Mouse (Mus musculus) lung, embryonic 14.5 days (tissue): Measurements from ENCODE around the gene Spsb1. TPM values are rescaled to one million over a fixed set of nuclear protein-coding genes. Genes with fewer than 3 reads are reported as not detected.

Experiments used
- ATAC-seq: fragments of 200-750 bp; cut with Nextera tagmentation; 2 replicates; pipeline ENCODE4 v1.8.0; 2017; ENCODE audit warnings: mild to moderate bottlenecking, moderate TSS enrichment, moderate library complexity; ENCODE audit not compliant: insufficient read depth
- DNase-seq: peaks from one replicate; pipeline ENCODE4 v3.0.0-alpha.2; 2015
- H3K27ac ChIP-seq: fragments of 300-500 bp; sonication (generic); 2 replicates; pipeline ENCODE4 v1.5.1; 2014; ENCODE audit warnings: low read depth, mild to moderate bottlenecking, moderate library complexity
- H3K27me3 ChIP-seq: fragments of 300-500 bp; sonication (generic); 2 replicates; pipeline ENCODE4 v1.6.1; 2014; ENCODE audit warnings: low read length, control low read depth; ENCODE audit not compliant: insufficient read depth
- H3K36me3 ChIP-seq: fragments of 300-500 bp; sonication (generic); 2 replicates; pipeline ENCODE4 v1.6.1; 2014; ENCODE audit warnings: control low read depth; ENCODE audit not compliant: insufficient read depth
- H3K4me1 ChIP-seq: fragments of 300-500 bp; sonication (generic); 2 replicates; pipeline ENCODE4 v1.6.1; 2014; ENCODE audit warnings: antibody characterized with exemption, control low read depth; ENCODE audit not compliant: insufficient read depth
- H3K4me2 ChIP-seq: fragments of 300-500 bp; sonication (generic); 2 replicates; pipeline ENCODE4 v1.6.1; 2014; ENCODE audit warnings: mild to moderate bottlenecking
- H3K4me3 ChIP-seq: fragments of 300-500 bp; sonication (generic); 2 replicates; pipeline ENCODE4 v1.5.1; 2014; ENCODE audit warnings: low read depth, low read length
- H3K9ac ChIP-seq: fragments of 300-500 bp; sonication (generic); 2 replicates; pipeline ENCODE4 v1.6.1; 2014
- H3K9me3 ChIP-seq: fragments of 300-500 bp; sonication (generic); 2 replicates; pipeline ENCODE4 v1.6.1; 2016; ENCODE audit warnings: low read depth, low read length, control low read depth
- CTCF ChIP-seq: IDR thresholded peaks from 2 replicates; pipeline ENCODE4 v1.5.1; 2016; ENCODE audit warnings: antibody characterized with exemption, low read depth
- WGBS: fragments of 180-500 bp; shearing (Covaris S2); extraction: QIAGEN DNeasy Blood & Tissue Kit; methylation state at CpG from one replicate; pipeline ENCODE4 v1.1.7; 2014; 5-methylcytosine and 5-hydroxymethylcytosine counted together
- polyA plus RNA-seq: library from polyadenylated mRNA; unstranded; fragments of >200 nt; fragmentation: Nextera tagmentation; extraction: Ambion mirVana; gene quantifications from 2 replicates; pipeline ENCODE4 v1.2.1, GENCODE M21; 2014

The Spsb1 gene
- polyA plus RNA-seq, 1 experiment from 2014 or later: 17.0 TPM

DNA sequence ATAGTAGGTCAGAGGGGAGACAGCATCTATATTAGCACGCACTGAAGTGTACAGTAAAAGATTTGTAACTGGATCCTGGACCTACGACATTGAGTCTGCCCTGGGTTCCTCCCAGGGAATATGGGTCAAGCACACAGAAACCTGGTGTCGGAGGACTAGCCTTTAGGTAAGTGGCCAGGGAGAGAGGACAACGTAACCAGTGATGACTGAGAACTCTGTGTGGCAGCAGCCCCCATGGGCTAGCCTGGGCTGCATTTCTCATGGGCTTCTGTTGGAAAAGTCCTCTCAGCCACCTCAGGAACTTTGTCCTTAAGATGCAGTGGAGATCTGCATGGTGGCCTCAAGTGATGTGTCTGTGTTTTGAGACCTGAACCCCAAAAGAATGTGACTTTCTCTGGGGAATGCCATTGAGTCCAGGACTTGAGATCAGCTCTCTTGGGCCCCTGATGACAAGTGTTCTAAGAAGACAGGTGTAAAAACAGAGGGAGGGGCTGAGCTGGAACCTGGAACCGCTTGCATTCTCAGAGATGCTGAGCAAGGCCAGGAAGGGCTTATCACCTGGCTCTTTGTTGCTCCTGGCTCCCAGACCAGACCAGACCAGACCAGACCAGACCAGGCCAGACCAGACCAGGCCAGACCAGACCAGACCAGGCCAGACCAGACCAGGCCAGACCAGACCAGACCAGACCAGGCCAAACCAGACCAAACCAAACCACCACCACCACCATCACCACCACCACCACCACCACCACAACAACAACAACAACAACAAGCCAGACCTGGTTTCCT lies 63.5 kb downstream of the Spsb1 start:
- Histone ChIP-seq H3K4me1 (peaks cover 39% of the 10 kb centered on the region), H3K4me3 (no peak overlapping the region), H3K9me3 (no peaks in the 10 kb centered on the region), H3K27ac (peak overlapping the region; percentile 85), H3K9ac (no peak overlapping the region), H3K4me2 (no peak overlapping the region), H3K36me3 (no peaks in the 10 kb centered on the region), H3K27me3 (no peaks in the 10 kb centered on the region)
- DNase-seq (no peak), ATAC-seq (no peak; the same call in 1 of the 2 replicates)
- 84% methylated on average over 5 of the region's 5 CpGs for WGBS
- no peak for TF ChIP-seq CTCF

DNA sequence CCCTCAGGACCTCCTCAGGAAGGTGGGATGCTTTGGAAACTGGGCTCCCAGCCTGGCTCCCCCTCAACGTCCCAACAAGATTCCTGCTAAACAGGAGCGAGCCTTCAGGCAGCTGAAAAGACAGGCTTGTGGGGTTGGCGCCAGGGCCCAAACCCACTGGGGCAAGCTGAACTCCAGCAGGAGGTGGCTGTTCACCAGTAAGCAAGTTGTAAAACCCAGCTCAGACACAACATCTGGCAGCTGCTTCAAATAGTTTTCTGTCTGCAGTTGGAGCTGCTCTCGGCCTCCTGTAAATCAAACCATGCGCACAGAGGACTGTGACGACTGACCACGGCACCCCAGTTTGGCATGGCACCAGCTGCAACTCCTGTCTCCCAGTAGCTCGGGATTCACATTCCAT lies 64.3 kb downstream of the Spsb1 start:
- H3K27me3 ChIP-seq: no peaks in the 10 kb centered on the region
- H3K36me3 ChIP-seq: no peaks in the 10 kb centered on the region
- no peak overlapping the region; the same call in 1 of the 2 replicates for H3K4me2 ChIP-seq
- DNase-seq (peak; percentile 80), ATAC-seq (peak; percentile 27; the same call in 1 of the 2 replicates)
- 0 out of 2 replicates have a peak overlapping the region, but pooled peaks have one; percentile 17 for H3K9ac ChIP-seq
- H3K4me3 ChIP-seq: no peak overlapping the region
- peaks cover 39% of the 10 kb centered on the region for H3K4me1 ChIP-seq
- 27% methylated on average over 8 of the region's 8 CpGs for WGBS
- TF ChIP-seq CTCF: no peak
- H3K27ac ChIP-seq: peak overlapping the region; percentile 85
- H3K9me3 ChIP-seq: no peaks in the 10 kb centered on the region

DNA sequence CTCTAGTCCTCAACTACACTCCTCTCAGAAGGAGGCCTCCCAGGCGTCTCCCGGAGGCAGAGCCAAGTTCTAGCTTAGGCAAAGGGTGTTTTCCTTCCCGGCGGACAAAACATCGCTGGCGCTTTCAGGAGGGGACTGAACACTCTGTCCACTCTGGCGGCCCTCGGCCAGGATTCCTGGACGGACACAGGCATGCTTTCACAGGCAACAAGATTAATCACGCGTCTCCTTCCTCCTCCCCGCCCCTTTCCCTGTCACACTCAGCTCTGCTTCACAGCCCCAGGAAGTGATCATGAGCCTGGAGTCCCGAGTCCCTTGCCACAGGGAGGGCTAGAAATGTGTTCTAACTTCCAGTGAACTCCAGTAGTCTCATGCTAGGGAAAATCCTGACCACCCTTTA lies 65.0 kb downstream of the Spsb1 start:
- ATAC-seq (peak; percentile 66), DNase-seq (peak; percentile 86)
- H3K4me2 ChIP-seq: peak overlapping the region; percentile 18

DNA sequence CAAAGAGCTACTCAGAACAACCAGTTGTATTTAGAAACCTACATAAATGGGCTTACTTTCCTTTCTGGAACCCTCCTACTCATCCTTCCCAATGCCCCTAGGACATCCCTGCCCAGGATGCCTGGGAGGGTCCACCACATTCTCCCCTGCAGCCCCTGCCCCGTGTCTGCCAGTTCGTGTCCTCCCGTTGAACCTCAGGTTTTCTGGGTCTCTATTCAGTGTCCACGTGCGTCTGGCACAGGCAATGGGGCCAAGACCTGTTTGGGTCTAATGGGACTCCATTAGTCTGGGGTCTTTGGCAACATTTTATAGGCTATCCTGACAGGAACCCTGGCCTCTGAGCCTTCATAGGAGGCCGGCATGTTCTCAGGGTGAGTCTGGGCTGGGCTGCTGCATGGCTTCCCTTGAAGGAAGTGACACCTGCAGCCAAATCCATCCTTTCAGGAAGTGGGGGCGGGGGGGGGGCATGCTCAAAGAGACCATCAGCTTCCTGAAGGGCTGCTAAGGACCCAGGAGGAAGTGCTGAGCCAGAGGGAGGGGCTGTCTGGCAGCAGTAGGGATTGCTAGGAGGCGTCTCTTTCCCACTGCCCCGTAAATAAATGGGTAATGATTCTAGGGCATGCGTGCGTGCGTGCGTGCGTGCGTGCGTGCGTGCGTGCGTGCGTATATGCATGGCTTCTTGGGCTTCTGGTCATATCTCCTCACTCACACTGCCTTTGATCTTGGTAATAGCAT lies 65.9 kb downstream of the Spsb1 start:
- no peak for ATAC-seq
- Histone ChIP-seq H3K4me1 (peaks cover 35% of the 10 kb centered on the region), H3K27ac (peak overlapping the region; percentile 85), H3K36me3 (no peaks in the 10 kb centered on the region), H3K4me3 (no peak overlapping the region), H3K9ac (no peak overlapping the region), H3K4me2 (peak overlapping the region; percentile 18), H3K27me3 (no peaks in the 10 kb centered on the region), H3K9me3 (no peaks in the 10 kb centered on the region)
- no peak for TF ChIP-seq CTCF
- peak; percentile 27 for DNase-seq
- 77% methylated on average over 20 of the region's 20 CpGs for WGBS

More for the DNA sequence above, 65.0 kb downstream of the Spsb1 start:
- peaks cover 39% of the 10 kb centered on the region for H3K4me1 ChIP-seq
- H3K27ac ChIP-seq: peak overlapping the region; percentile 85
- H3K36me3 ChIP-seq: no peaks in the 10 kb centered on the region
- TF ChIP-seq CTCF: no peak
- H3K9ac ChIP-seq: no peak overlapping the region
- no peaks in the 10 kb centered on the region for H3K27me3 ChIP-seq
- no peaks in the 10 kb centered on the region for H3K9me3 ChIP-seq
- H3K4me3 ChIP-seq: no peak overlapping the region
- 3% methylated on average over 13 of the region's 13 CpGs for WGBS

DNA sequence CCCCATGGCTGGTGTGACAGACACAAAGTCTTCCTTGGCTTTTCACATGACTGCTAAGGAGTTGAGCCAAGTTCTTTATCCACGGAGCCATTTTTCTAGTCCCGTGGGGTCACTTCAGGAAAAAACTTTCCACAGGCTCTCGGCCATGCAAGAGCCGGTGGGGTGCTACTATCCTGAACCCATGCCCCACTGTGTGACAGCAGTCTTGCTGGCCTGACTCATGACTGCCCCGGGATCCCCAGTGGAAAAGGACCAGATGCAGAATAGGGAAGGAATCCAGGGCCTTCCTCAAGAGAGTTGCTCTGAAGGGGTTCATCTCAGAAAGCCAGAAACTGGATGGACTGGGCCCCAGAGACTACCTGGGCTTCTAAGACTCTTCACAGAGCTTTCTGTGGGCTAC lies 66.7 kb downstream of the Spsb1 start:
- no peak for TF ChIP-seq CTCF
- no peaks in the 10 kb centered on the region for H3K36me3 ChIP-seq
- no peaks in the 10 kb centered on the region for H3K27me3 ChIP-seq
- H3K9ac ChIP-seq: no peak overlapping the region
- H3K9me3 ChIP-seq: no peaks in the 10 kb centered on the region
- WGBS: 89% methylated on average over 5 of the region's 5 CpGs
- peaks cover 28% of the 10 kb centered on the region for H3K4me1 ChIP-seq
- H3K4me2 ChIP-seq: no peak overlapping the region
- H3K27ac ChIP-seq: no peak overlapping the region
- no peak overlapping the region for H3K4me3 ChIP-seq
- no peak for DNase-seq
- no peak for ATAC-seq

DNA sequence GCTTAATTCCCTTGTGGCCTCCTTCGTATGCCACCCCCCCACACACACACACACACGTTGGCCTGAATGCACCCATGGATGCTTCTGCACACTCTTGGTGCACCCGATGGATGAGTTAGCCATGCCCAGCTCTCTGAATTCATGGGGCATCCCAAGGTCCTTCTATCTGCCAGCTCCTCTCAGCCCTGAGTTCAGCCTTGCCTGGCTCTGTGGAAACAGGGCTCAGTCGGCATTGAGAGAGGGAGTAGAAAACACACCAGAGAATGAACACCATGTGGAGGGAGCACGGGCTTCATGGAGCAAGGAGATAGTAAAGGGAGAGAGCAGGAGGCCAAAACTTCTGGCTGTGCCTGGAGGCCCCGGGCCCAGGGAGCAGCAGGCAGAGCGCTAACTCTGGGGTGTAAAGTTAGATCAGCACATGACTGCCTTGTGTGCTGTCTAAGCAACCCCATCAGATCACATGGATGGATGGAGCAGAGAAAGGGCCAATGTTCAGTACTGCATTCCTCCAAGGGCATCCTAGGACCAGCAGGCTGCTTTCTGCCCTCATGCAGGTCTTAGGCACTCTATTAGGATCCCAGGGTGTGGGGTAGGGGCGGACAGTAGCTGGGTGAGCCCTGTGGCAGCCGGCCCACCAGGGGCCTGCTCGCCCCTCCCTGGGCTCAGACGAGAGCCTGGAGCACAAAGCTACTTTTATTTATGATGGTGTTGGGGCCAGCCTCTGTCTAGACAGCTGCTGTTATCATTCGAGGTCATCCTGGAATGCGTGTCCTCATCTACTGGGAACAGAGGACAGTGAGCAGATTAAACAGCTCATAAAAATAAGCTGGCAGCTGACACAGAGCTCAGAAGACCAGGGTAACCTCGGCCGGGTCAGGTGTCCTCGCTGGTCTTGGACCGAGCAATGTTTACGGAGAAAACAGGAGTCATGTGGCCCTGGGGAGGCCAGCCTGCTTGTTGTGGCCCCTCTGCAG lies 68.3 kb downstream of the Spsb1 start:
- H3K36me3 ChIP-seq: no peaks in the 10 kb centered on the region
- no peaks in the 10 kb centered on the region for H3K9me3 ChIP-seq
- WGBS: 47% methylated on average over 18 of the region's 18 CpGs
- no peak overlapping the region for H3K27ac ChIP-seq
- no peak overlapping the region for H3K4me2 ChIP-seq
- no peak overlapping the region for H3K4me3 ChIP-seq
- H3K9ac ChIP-seq: no peak overlapping the region
- no peaks in the 10 kb centered on the region for H3K27me3 ChIP-seq
- ATAC-seq: no peak
- no peak for TF ChIP-seq CTCF
- peaks cover 42% of the 10 kb centered on the region for H3K4me1 ChIP-seq
- no peak for DNase-seq
